Mouse (Mus musculus) kidney, embryonic 14.5 days (tissue): ENCODE data around the gene Slc35e2. TPM values are rescaled to one million over a fixed set of nuclear protein-coding genes. Genes with fewer than 3 reads are reported as not detected.

ENCODE experiments used
- ATAC-seq: fragments of 200-750 bp; cut with Nextera tagmentation; 2 replicates; pipeline ENCODE4 v1.8.0; 2017; ENCODE audit warnings: moderate number of reproducible peaks, mild to moderate bottlenecking, moderate TSS enrichment, moderate library complexity; ENCODE audit not compliant: low FRiP score, low TSS enrichment
- H3K27ac ChIP-seq: fragments of 300-500 bp; sonication (generic); 2 replicates; pipeline ENCODE4 v1.5.1; 2014; ENCODE audit warnings: low read depth, mild to moderate bottlenecking, low read length, moderate library complexity, mixed read lengths
- H3K27me3 ChIP-seq: fragments of 300-500 bp; sonication (generic); 2 replicates; pipeline ENCODE4 v1.6.1; 2014; ENCODE audit warnings: mild to moderate bottlenecking, low read length; ENCODE audit not compliant: control insufficient read depth, insufficient read depth
- H3K36me3 ChIP-seq: fragments of 300-500 bp; sonication (generic); 2 replicates; pipeline ENCODE4 v1.6.1; 2014; ENCODE audit warnings: low read length, mixed read lengths; ENCODE audit not compliant: control insufficient read depth, insufficient read depth
- H3K4me1 ChIP-seq: fragments of 300-500 bp; sonication (generic); 2 replicates; pipeline ENCODE4 v1.6.1; 2014; ENCODE audit warnings: low read length, mixed read lengths; ENCODE audit not compliant: control insufficient read depth, insufficient read depth
- H3K4me2 ChIP-seq: fragments of 300-500 bp; sonication (generic); replicated peaks from 2 replicates; pipeline ENCODE4 v1.6.1; 2014; ENCODE audit warnings: low read depth, mild to moderate bottlenecking, low read length
- H3K4me3 ChIP-seq: fragments of 300-500 bp; sonication (generic); 2 replicates; pipeline ENCODE4 v1.5.1; 2014; ENCODE audit warnings: mild to moderate bottlenecking, low read length
- H3K9ac ChIP-seq: fragments of 300-500 bp; sonication (generic); 2 replicates; pipeline ENCODE4 v1.6.1; 2014; ENCODE audit warnings: low read depth, mild to moderate bottlenecking, low read length, moderate library complexity
- H3K9me3 ChIP-seq: fragments of 300-500 bp; sonication (generic); 2 replicates; pipeline ENCODE4 v1.6.1; 2016; ENCODE audit warnings: low read length; ENCODE audit not compliant: control insufficient read depth
- WGBS: fragments of 180-500 bp; shearing (Covaris S2); extraction: QIAGEN DNeasy Blood & Tissue Kit; methylation state at CpG from one replicate; pipeline ENCODE4 v1.1.7; 2014; 5-methylcytosine and 5-hydroxymethylcytosine counted together
- polyA plus RNA-seq: library from polyadenylated mRNA; unstranded; fragments of >200 nt; fragmentation: Nextera tagmentation; extraction: Ambion mirVana; gene quantifications from 2 replicates; pipeline ENCODE4 v1.2.1, GENCODE M21; 2014

The Slc35e2 gene
- polyA plus RNA-seq, 1 experiment from 2014 or later: 10.3 TPM

DNA sequence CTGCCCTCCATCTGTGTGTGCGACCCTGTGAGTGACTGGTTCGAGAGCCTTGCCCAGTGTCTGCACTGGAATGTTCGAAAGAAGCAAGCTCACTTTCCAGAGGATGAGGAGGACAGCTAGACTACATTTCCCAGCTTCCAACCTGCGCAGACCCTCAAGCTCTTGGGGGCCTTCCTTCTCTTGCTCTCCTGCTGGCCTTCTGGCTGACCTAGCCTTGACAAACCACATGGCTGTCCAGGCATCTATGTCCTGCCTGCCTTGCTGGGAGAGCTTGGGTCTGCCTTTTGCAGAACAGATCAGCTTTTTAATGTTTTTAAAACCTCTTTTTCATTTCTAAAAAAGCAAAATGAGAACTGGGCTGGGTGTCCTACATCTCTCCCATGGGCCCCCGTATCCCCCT is 11.9 kb upstream of the Slc35e2 start:
- no peak for ATAC-seq
- Histone ChIP-seq H3K9me3 (no peaks in the 10 kb centered on the region), H3K27me3 (no peaks in the 10 kb centered on the region), H3K4me2 (no peak overlapping the region), H3K27ac (no peak overlapping the region), H3K36me3 (peaks cover 65% of the 10 kb centered on the region), H3K4me1 (no peaks in the 10 kb centered on the region), H3K4me3 (no peak overlapping the region), H3K9ac (no peak overlapping the region)
- 87% methylated on average over 5 of the region's 5 CpGs for WGBS

- no peak overlapping the region for H3K27ac ChIP-seq
- no peak overlapping the region for H3K9ac ChIP-seq
- peaks cover 49% of the 10 kb centered on the region for H3K36me3 ChIP-seq
- H3K4me1 ChIP-seq: no peaks in the 10 kb centered on the region
- no peak for ATAC-seq
- H3K27me3 ChIP-seq: no peaks in the 10 kb centered on the region
- no peak overlapping the region for H3K4me3 ChIP-seq
- WGBS: 86% methylated on average over 7 of the region's 7 CpGs
- no peak overlapping the region for H3K4me2 ChIP-seq
- no peaks in the 10 kb centered on the region for H3K9me3 ChIP-seq
Measured at GRCm38 (mm10) chr4:155591012-155591719, 10.1 kb upstream of the Slc35e2 start.

- Histone ChIP-seq H3K9ac (no peak overlapping the region), H3K4me3 (no peak overlapping the region), H3K27ac (no peak overlapping the region), H3K36me3 (peaks cover 22% of the 10 kb centered on the region), H3K4me1 (no peaks in the 10 kb centered on the region), H3K4me2 (no peak overlapping the region), H3K27me3 (no peaks in the 10 kb centered on the region), H3K9me3 (no peaks in the 10 kb centered on the region)
- ATAC-seq: no peak
- 71% methylated on average over 1 of the region's 1 CpGs for WGBS
Measured at GRCm38 (mm10) chr4:155593780-155594179, 7.4 kb upstream of the Slc35e2 start.

GRCm38 (mm10) chr4:155595777-155596176 is 5.4 kb upstream of the Slc35e2 start:
- H3K4me1 ChIP-seq: no peaks in the 10 kb centered on the region
- no peak for ATAC-seq
- no peaks in the 10 kb centered on the region for H3K9me3 ChIP-seq
- H3K27ac ChIP-seq: no peak overlapping the region
- peaks cover 4% of the 10 kb centered on the region; the same call in 1 of the 2 replicates for H3K36me3 ChIP-seq
- H3K9ac ChIP-seq: no peak overlapping the region
- H3K4me2 ChIP-seq: no peak overlapping the region
- H3K4me3 ChIP-seq: no peak overlapping the region
- WGBS: 87% methylated on average over 3 of the region's 3 CpGs
- H3K27me3 ChIP-seq: no peaks in the 10 kb centered on the region

- no peak overlapping the region for H3K4me3 ChIP-seq
- no peaks in the 10 kb centered on the region for H3K9me3 ChIP-seq
- H3K9ac ChIP-seq: no peak overlapping the region
- H3K27me3 ChIP-seq: no peaks in the 10 kb centered on the region
- no peak overlapping the region for H3K4me2 ChIP-seq
- ATAC-seq: no peak
- WGBS: 71% methylated on average over 5 of the region's 5 CpGs
- no peaks in the 10 kb centered on the region for H3K36me3 ChIP-seq
- no peak overlapping the region for H3K27ac ChIP-seq
- H3K4me1 ChIP-seq: no peaks in the 10 kb centered on the region
Measured at GRCm38 (mm10) chr4:155596606-155597005, 4.6 kb upstream of the Slc35e2 start.

- no peak for ATAC-seq
- 26% methylated on average over 20 of the region's 20 CpGs for WGBS
Measured at GRCm38 (mm10) chr4:155598536-155598935, 2.7 kb upstream of the Slc35e2 start.

DNA sequence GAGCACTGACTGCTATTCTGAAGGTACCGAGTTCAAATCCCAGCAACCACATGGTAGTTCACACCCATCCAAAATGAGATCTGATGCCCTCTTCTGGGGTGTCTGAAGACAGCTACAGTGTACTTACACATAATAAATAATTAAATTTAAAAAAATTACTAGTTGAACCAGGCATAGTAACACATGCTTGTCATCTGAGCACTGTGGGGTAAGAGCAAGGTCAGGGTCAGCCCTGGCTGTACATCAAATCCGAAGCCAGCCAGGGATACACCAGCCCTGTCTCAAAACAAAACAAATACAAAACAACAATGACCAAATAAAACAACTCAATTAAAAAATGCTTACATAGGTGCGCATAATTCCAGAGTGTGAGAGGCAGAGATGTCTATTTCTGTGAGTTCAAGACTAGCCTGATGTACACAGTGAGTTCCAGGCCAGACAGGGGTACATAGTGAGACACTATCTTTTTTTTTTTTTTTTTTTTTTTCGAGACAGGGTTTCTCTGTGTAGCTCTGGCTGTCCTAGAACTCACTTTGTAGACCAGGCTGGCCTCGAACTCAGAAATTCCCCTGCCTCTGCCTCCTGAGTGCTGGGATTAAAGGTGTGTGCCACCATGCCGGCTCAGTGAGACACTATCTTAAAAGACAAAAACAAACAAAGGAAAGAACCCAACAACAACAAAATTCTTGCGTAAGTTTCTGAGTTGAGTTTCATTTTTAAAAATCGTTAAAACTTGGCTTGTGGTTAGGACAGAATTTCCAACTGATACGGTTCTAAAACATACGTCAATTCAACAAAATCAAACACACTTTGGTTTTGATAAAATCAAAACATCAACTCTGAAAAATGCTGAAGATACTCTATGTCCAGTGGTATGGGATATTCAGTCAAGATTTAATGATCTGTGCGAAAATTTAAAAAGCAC is 1.1 kb upstream of the Slc35e2 start:
- no peaks in the 10 kb centered on the region for H3K27me3 ChIP-seq

More at GRCm38 (mm10) chr4:155598536-155598935, 2.7 kb upstream of the Slc35e2 start:
- peaks cover 6% of the 10 kb centered on the region for H3K4me1 ChIP-seq
- no peak overlapping the region for H3K9ac ChIP-seq
- peaks cover 6% of the 10 kb centered on the region; the same call in 1 of the 2 replicates for H3K36me3 ChIP-seq
- no peak overlapping the region for H3K4me2 ChIP-seq
- no peak overlapping the region for H3K27ac ChIP-seq
- no peaks in the 10 kb centered on the region for H3K9me3 ChIP-seq
- no peaks in the 10 kb centered on the region for H3K27me3 ChIP-seq
- H3K4me3 ChIP-seq: no peak overlapping the region

DNA sequence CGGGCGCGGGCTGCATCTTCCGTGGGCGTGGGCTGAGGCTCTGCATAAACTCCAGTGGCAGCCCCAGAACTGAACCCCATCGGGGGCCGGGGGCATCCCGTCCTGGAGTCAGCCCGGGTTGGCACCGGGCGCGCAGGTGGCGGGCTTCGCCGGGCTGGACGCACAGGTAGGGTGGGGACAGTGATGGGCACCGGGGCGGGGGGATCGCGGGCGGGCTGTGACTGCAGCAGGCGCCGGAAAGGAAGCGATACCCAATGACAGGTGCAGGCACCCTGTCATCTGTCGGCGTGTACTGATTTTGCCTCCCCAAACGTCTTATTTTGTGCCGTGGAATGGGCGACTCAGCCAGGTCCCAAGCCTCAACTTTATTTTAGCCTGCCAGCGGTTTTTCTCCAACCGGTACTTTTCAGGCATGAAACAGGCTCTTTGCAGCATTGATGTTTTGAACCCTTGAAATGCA is 811 bp downstream of the Slc35e2 start:
- Histone ChIP-seq H3K4me1 (peaks cover 6% of the 10 kb centered on the region), H3K4me2 (peak overlapping the region; percentile 93), H3K4me3 (peak overlapping the region; percentile 93), H3K27me3 (no peaks in the 10 kb centered on the region), H3K27ac (peak overlapping the region; percentile 95), H3K9ac (peak overlapping the region; percentile 74), H3K36me3 (peaks cover 16% of the 10 kb centered on the region; the same call in 1 of the 2 replicates), H3K9me3 (no peaks in the 10 kb centered on the region)
- WGBS: 2% methylated on average over 31 of the region's 31 CpGs
- ATAC-seq: no peak

More for the DNA sequence above, 1.1 kb upstream of the Slc35e2 start:
- peaks cover 6% of the 10 kb centered on the region; the same call in 1 of the 2 replicates for H3K36me3 ChIP-seq
- no peak overlapping the region; the same call in 1 of the 2 replicates for H3K27ac ChIP-seq
- H3K9me3 ChIP-seq: no peaks in the 10 kb centered on the region
- H3K4me2 ChIP-seq: peak overlapping the region; percentile 93
- peak overlapping the region; percentile 74; the same call in 1 of the 2 replicates for H3K9ac ChIP-seq
- ATAC-seq: no peak
- WGBS: 88% methylated on average over 10 of the region's 11 CpGs
- H3K4me3 ChIP-seq: peak overlapping the region; percentile 93
- H3K4me1 ChIP-seq: peaks cover 6% of the 10 kb centered on the region
